18 mouse cellular contexts compared by ENCODE assay signal in the genomic region with DNA sequence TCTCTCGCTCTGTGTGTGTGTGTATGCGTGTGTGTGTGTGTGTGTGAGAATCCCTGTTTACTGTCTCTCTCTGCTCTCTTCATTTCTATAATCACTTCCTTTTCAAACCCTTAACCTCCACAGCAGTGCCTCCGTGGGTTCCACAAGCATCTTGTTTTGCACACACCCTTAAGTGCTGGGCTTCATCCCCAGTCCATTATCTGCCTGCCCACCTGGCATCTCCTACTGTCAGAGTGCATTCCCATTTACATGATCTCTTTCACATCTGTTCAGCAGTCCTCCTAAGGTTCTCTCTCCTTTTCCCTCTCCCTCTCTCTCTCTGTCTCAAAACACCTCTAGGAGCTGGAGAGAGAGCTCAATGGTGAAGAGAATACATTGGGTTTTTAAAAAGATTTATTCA. TPM values are rescaled to one million over a fixed set of nuclear protein-coding genes. Genes with fewer than 3 reads are reported as not detected.
DNase-seq lines count a peak whose midpoint lies in the region; ATAC-seq and TF ChIP-seq lines count a peak whose summit lies in the region.
"Had no signal": no experiment of that assay in that cellular context is flagged by ENCODE, and none has a peak within 500 bp of the region (broad histone marks: within the 10 kb centered on the region; RNA-seq: fewer than 3 reads in every experiment).

No protein-coding gene starts in this region.

- no peak for TF ChIP-seq EP300 in MEL (IDR thresholded peaks at IDR 0.05; ENCODE audit: low read depth in 1 of 2, low read length in 2 of 2)
- peak; percentile 96 for TF ChIP-seq EP300 in liver, postnatal 0 days (IDR thresholded peaks at IDR 0.05; ENCODE audit: low read depth)

- peak; percentile 22; the same call in 1 of the 2 replicates for ATAC-seq in heart, embryonic 12.5 days (ENCODE audit: insufficient number of reproducible peaks, low FRiP score)
- ATAC-seq in liver, postnatal 0 days = peak; percentile 72
- ATAC-seq: forebrain, embryonic 13.5 days; Patski had no signal

- intact Hi-C loops in heart, postnatal 14 days (cut with DNase I) = loop anchor here (5.0 kb wide), 2 partner anchors 64 to 249 kb away; no protein-coding TSS in a partner anchor
- intact Hi-C loops in left cerebral cortex, postnatal 10 days (cut with DNase I) = loop anchor here (5.0 kb wide), 1 partner anchor 129 kb away; no protein-coding TSS in a partner anchor

- no peak overlapping the region for H3K4me2 ChIP-seq in heart, embryonic 12.5 days
- peak overlapping the region; percentile 52; the same call in 1 of the 2 replicates for H3K4me2 ChIP-seq in liver, postnatal 0 days (ENCODE audit: low read depth, low read length)
- H3K4me2 ChIP-seq: embryonic facial prominence, embryonic 13.5 days; forebrain, embryonic 13.5 days; hindbrain, embryonic 12.5 days; limb, embryonic 13.5 days had no signal

- no peaks in the 10 kb centered on the region for H3K79me2 ChIP-seq in MEL (ENCODE audit: control insufficient read depth, insufficient read depth, low read length, poor library complexity)

- no peaks in the 10 kb centered on the region for H3K4me1 ChIP-seq in heart, embryonic 12.5 days (replicated peaks)
- H3K4me1 ChIP-seq in MEL (ENCODE audit: control insufficient read depth in 1 of 2, insufficient read depth in 2 of 2, low read length in 2 of 2) = peaks cover 0 to 32% of the 10 kb centered on the region in 2 experiments; a peak in 3 of 4 replicates
- peaks cover 73% of the 10 kb centered on the region for H3K4me1 ChIP-seq in erythroblast, embryonic 14.5 days (ENCODE audit: control insufficient read depth)
- H3K4me1 ChIP-seq in liver, postnatal 0 days (ENCODE audit: insufficient read depth) = peaks cover 33% of the 10 kb centered on the region
- H3K4me1 ChIP-seq: embryonic facial prominence, embryonic 13.5 days; forebrain, embryonic 13.5 days; hindbrain, embryonic 12.5 days; limb, embryonic 13.5 days had no signal

- no peak for TF ChIP-seq RAD21 in MEL (IDR thresholded peaks at IDR 0.05; ENCODE audit: low read depth, low read length)

- no peak overlapping the region for H3K4me3 ChIP-seq in heart, embryonic 12.5 days
- no peak overlapping the region for H3K4me3 ChIP-seq in MEL (ENCODE audit: control insufficient read depth in 1 of 2, insufficient read depth in 1 of 2, low read depth in 2 of 2, low read length in 2 of 2)
- H3K4me3 ChIP-seq in erythroblast, embryonic 14.5 days (replicated peaks) = peak overlapping the region; percentile 36
- H3K4me3 ChIP-seq in liver, postnatal 0 days (ENCODE audit: low read depth, low read length) = no peak overlapping the region
- H3K4me3 ChIP-seq: embryonic facial prominence, embryonic 13.5 days; forebrain, embryonic 13.5 days; hindbrain, embryonic 12.5 days; limb, embryonic 13.5 days had no signal

- no peak for DNase-seq in heart, postnatal 14 days
- DNase-seq in MEL (ENCODE audit: low read depth, low spot score) = no peak
- DNase-seq in liver, postnatal 0 days = peak; percentile 62
- DNase-seq in urinary bladder, postnatal 36 days (ENCODE audit: low spot score in 2 of 2) = no peak
- no peak for DNase-seq in left cerebral cortex, postnatal 10 days (ENCODE audit: extremely low spot score in 1 of 2, low spot score in 2 of 2)
- DNase-seq: cerebellum, adult 2 months; heart, adult 11 months; kidney, postnatal 10 days; lung, postnatal 10 days; thymus, postnatal 14 days had no signal

- no peaks in the 10 kb centered on the region for H3K36me3 ChIP-seq in heart, embryonic 12.5 days
- H3K36me3 ChIP-seq in MEL (ENCODE audit: control insufficient read depth in 1 of 2, insufficient read depth in 2 of 2, low read length in 2 of 2) = peaks cover 0 to 23% of the 10 kb centered on the region in 2 experiments; a peak in 2 of 4 replicates
- H3K36me3 ChIP-seq in erythroblast, embryonic 14.5 days (ENCODE audit: control insufficient read depth) = peaks cover 8% of the 10 kb centered on the region
- no peaks in the 10 kb centered on the region for H3K36me3 ChIP-seq in liver, postnatal 0 days (replicated peaks; ENCODE audit: insufficient read depth, low read length)
- H3K36me3 ChIP-seq: embryonic facial prominence, embryonic 13.5 days; hindbrain, embryonic 12.5 days; limb, embryonic 13.5 days had no signal

- TF ChIP-seq CTCF in MEL (IDR thresholded peaks at IDR 0.05 in 2 of 3, conservative IDR thresholded peaks at IDR 0.05 in 1 of 3; ENCODE audit: control insufficient read depth in 1 of 3, insufficient read depth in 1 of 3, low read depth in 2 of 3, low read length in 3 of 3, poor library complexity in 1 of 3, severe bottlenecking in 1 of 3) = no peak
- TF ChIP-seq CTCF in liver, postnatal 0 days (IDR thresholded peaks at IDR 0.05; ENCODE audit: low read depth) = no peak

- no peak overlapping the region for H3K9ac ChIP-seq in heart, embryonic 12.5 days
- H3K9ac ChIP-seq in MEL (ENCODE audit: control insufficient read depth, low read depth, low read length, poor library complexity, severe bottlenecking) = no peak overlapping the region
- H3K9ac ChIP-seq in liver, postnatal 0 days (replicated peaks) = peak overlapping the region; percentile 59
- H3K9ac ChIP-seq: embryonic facial prominence, embryonic 13.5 days; forebrain, embryonic 13.5 days; hindbrain, embryonic 12.5 days; limb, embryonic 13.5 days had no signal

- no peaks in the 10 kb centered on the region for H3K9me3 ChIP-seq in heart, embryonic 12.5 days (replicated peaks)
- H3K9me3 ChIP-seq in MEL (replicated peaks; ENCODE audit: insufficient read depth, low read length) = no peaks in the 10 kb centered on the region
- H3K9me3 ChIP-seq in erythroblast, embryonic 14.5 days (ENCODE audit: control insufficient read depth, low read length) = 0 out of 2 replicates have a peak, but pooled peaks cover 3% of the 10 kb centered on the region
- H3K9me3 ChIP-seq in liver, postnatal 0 days (ENCODE audit: low read length) = no peaks in the 10 kb centered on the region
- H3K9me3 ChIP-seq: embryonic facial prominence, embryonic 13.5 days; forebrain, embryonic 13.5 days; hindbrain, embryonic 12.5 days; limb, embryonic 13.5 days had no signal

- WGBS in heart, embryonic 12.5 days = 56% methylated on average over 3 of the region's 3 CpGs
- 59% methylated on average over 3 of the region's 3 CpGs for WGBS in liver, postnatal 0 days (ENCODE audit: insufficient replicate concordance)

- H3K27ac ChIP-seq in heart, embryonic 12.5 days (ENCODE audit: poor library complexity, severe bottlenecking) = no peak overlapping the region; the same call in 1 of the 2 replicates
- no peak overlapping the region for H3K27ac ChIP-seq in MEL (ENCODE audit: control insufficient read depth, low read depth, low read length)
- H3K27ac ChIP-seq in liver, postnatal 0 days (ENCODE audit: low read depth) = peak overlapping the region; percentile 97
- H3K27ac ChIP-seq: embryonic facial prominence, embryonic 13.5 days; forebrain, embryonic 13.5 days; hindbrain, embryonic 12.5 days; limb, embryonic 13.5 days had no signal

- 0 out of 2 replicates have a peak, but pooled peaks cover 5% of the 10 kb centered on the region for H3K27me3 ChIP-seq in heart, embryonic 12.5 days (replicated peaks)
- H3K27me3 ChIP-seq in MEL (ENCODE audit: control insufficient read depth in 1 of 2, insufficient read depth in 2 of 2, low read length in 2 of 2) = no peaks in the 10 kb centered on the region; a peak in 1 of 4 replicates
- peaks cover 4% of the 10 kb centered on the region; the same call in 1 of the 2 replicates for H3K27me3 ChIP-seq in erythroblast, embryonic 14.5 days (ENCODE audit: control insufficient read depth)
- no peaks in the 10 kb centered on the region for H3K27me3 ChIP-seq in liver, postnatal 0 days (ENCODE audit: insufficient read depth, low read length)
- H3K27me3 ChIP-seq: Patski had no signal

- TF ChIP-seq POLR2A in MEL (IDR thresholded peaks at IDR 0.05; ENCODE audit: control insufficient read depth in 1 of 2, insufficient read depth in 1 of 2, low read depth in 1 of 2, low read length in 2 of 2, poor library complexity in 1 of 2) = no peak

TF ChIP-seq in MEL, 35 proteins besides CTCF, POLR2A, EP300 and RAD21:
- no peak for TF ChIP-seq TCF12 (IDR thresholded peaks at IDR 0.05; ENCODE audit: low read depth, low read length)
- peak; percentile 50 for TF ChIP-seq TAL1 (IDR thresholded peaks at IDR 0.05; ENCODE audit: low read length)

RNA-seq across cellular contexts. Expression of gene Ddr1, which starts 38.5 kb away (rescaled TPM):
- polyA plus RNA-seq in heart, embryonic 12.5 days (2016; fragmentation: Nextera tagmentation; extraction: Ambion mirVana) = 162 and 167 TPM in 2 replicates
- total RNA-seq in heart, postnatal 14 days (2021) = 10 to 100 TPM; 40.1 to 44.1 TPM
- total RNA-seq in MEL (2012; rRNA removed) = 2.6 TPM in 2 replicates
- 1 to 10 TPM in 1 of 2 experiments, not detected in 1; 7.9 TPM for polyA plus RNA-seq in MEL (2012; ENCODE audit: insufficient read depth in 1 of 2, insufficient read length in 2 of 2, low read depth in 1 of 2, low replicate concordance in 2 of 2, missing spikeins in 1 of 2)
- not detected in 2 replicates for polyA plus RNA-seq in erythroblast, embryonic 14.5 days (2012)
- polyA plus RNA-seq in liver, postnatal 0 days (2015; fragmentation: Nextera tagmentation; extraction: Ambion mirVana) = 2.2 and 2.3 TPM in 2 replicates
- 10 to 100 TPM; 39.6 to 40.1 TPM for total RNA-seq in left cerebral cortex, postnatal 10 days (2021)
- total RNA-seq: common myeloid progenitor, adult 5-6 weeks had no signal

Comparison
In these comparisons a context has a peak if more than half of its experiments do, and no peak if none do; other contexts are left out.
1. RNA of gene Ddr1, which starts 38.5 kb away (polyA plus RNA-seq): 162 to 167 TPM in heart, embryonic 12.5 days; 7.9 TPM in MEL, 2.2 to 2.3 TPM in liver, postnatal 0 days and not detected in erythroblast, embryonic 14.5 days; every median in the first group is over 10 times any median in the second.